In genomic region chr2:145674496-145675141, GRCm38 (mm10) we compare ENCODE assay signal across 8 mouse cellular contexts. TPM values are rescaled to one million over a fixed set of nuclear protein-coding genes. Genes with fewer than 3 reads are reported as not detected.
DNase-seq lines count a peak whose midpoint lies in the region; ATAC-seq lines count a peak whose summit lies in the region.

No protein-coding gene starts in this region.

- peaks cover 3% of the 10 kb centered on the region; the same call in 1 of the 2 replicates for H3K36me3 ChIP-seq in kidney, embryonic 15.5 days
- H3K36me3 ChIP-seq in hindbrain, embryonic 14.5 days (replicated peaks; ENCODE audit: control insufficient read depth, insufficient read depth) = no peaks in the 10 kb centered on the region
- no peaks in the 10 kb centered on the region for H3K36me3 ChIP-seq in midbrain, embryonic 15.5 days (replicated peaks)

- 2% methylated on average over 23 of the region's 23 CpGs for WGBS in kidney, embryonic 15.5 days
- WGBS in hindbrain, embryonic 14.5 days = 5% methylated on average over 22 of the region's 23 CpGs
- WGBS in midbrain, embryonic 15.5 days = 5% methylated on average over 23 of the region's 23 CpGs

- peak overlapping the region; percentile 67 for H3K9ac ChIP-seq in kidney, embryonic 15.5 days
- H3K9ac ChIP-seq in hindbrain, embryonic 14.5 days = peak overlapping the region; percentile 72
- peak overlapping the region; percentile 67 for H3K9ac ChIP-seq in midbrain, embryonic 15.5 days

- no peaks in the 10 kb centered on the region for H3K9me3 ChIP-seq in kidney, embryonic 15.5 days (replicated peaks)
- no peaks in the 10 kb centered on the region for H3K9me3 ChIP-seq in hindbrain, embryonic 14.5 days (ENCODE audit: control insufficient read depth, low read length)
- H3K9me3 ChIP-seq in midbrain, embryonic 15.5 days = no peaks in the 10 kb centered on the region

- H3K4me2 ChIP-seq in kidney, embryonic 15.5 days = peak overlapping the region; percentile 78
- peak overlapping the region; percentile 71 for H3K4me2 ChIP-seq in hindbrain, embryonic 14.5 days (replicated peaks)
- H3K4me2 ChIP-seq in midbrain, embryonic 15.5 days = peak overlapping the region; percentile 97

- H3K4me3 ChIP-seq in kidney, embryonic 15.5 days (replicated peaks) = peak overlapping the region; percentile 75
- peak overlapping the region; percentile 77 for H3K4me3 ChIP-seq in brown adipose tissue, adult 24 weeks (ENCODE audit: insufficient read depth, low read depth, low read length)
- H3K4me3 ChIP-seq in hindbrain, embryonic 14.5 days (replicated peaks; ENCODE audit: low read length) = peak overlapping the region; percentile 59
- H3K4me3 ChIP-seq in midbrain, embryonic 15.5 days = peak overlapping the region; percentile 73

- peaks cover 56% of the 10 kb centered on the region for H3K4me1 ChIP-seq in kidney, embryonic 15.5 days
- H3K4me1 ChIP-seq in brown adipose tissue, adult 24 weeks (ENCODE audit: control insufficient read depth, insufficient read depth, insufficient read length, low read length) = peaks cover 4% of the 10 kb centered on the region; the same call in 1 of the 2 replicates
- H3K4me1 ChIP-seq in hindbrain, embryonic 14.5 days (replicated peaks; ENCODE audit: control insufficient read depth, insufficient read depth, low read length) = peaks cover 11% of the 10 kb centered on the region
- peaks cover 28% of the 10 kb centered on the region for H3K4me1 ChIP-seq in midbrain, embryonic 15.5 days

- peak; percentile 49 for ATAC-seq in kidney, embryonic 15.5 days (replicated peaks; ENCODE audit: low FRiP score)
- no peak; the same call in 1 of the 2 replicates for ATAC-seq in hindbrain, embryonic 14.5 days (ENCODE audit: low FRiP score)
- ATAC-seq in midbrain, embryonic 15.5 days (replicated peaks) = peak; percentile 56
- no peak for ATAC-seq in granulocyte monocyte progenitor cell, adult 5-6 weeks (replicated peaks; ENCODE audit: poor library complexity, severe bottlenecking)

- peak overlapping the region; percentile 96 for H3K27ac ChIP-seq in kidney, embryonic 15.5 days
- H3K27ac ChIP-seq in brown adipose tissue, adult 24 weeks (replicated peaks; ENCODE audit: low read depth, low read length) = no peak overlapping the region
- H3K27ac ChIP-seq in hindbrain, embryonic 14.5 days = no peak overlapping the region
- 0 out of 2 replicates have a peak overlapping the region, but pooled peaks have one; percentile 9 for H3K27ac ChIP-seq in midbrain, embryonic 15.5 days

- H3K27me3 ChIP-seq in kidney, embryonic 15.5 days = no peaks in the 10 kb centered on the region
- H3K27me3 ChIP-seq in hindbrain, embryonic 14.5 days (ENCODE audit: control insufficient read depth, insufficient read depth, low read length) = no peaks in the 10 kb centered on the region
- H3K27me3 ChIP-seq in midbrain, embryonic 15.5 days (replicated peaks) = no peaks in the 10 kb centered on the region

- DNase-seq in kidney, postnatal 10 days = no peak
- DNase-seq in hindbrain, embryonic 14.5 days (ENCODE audit: low spot score) = peak; percentile 32
- DNase-seq in right cerebral cortex, adult 18-20 months = no peak
- no peak for DNase-seq in cerebellum, postnatal 36 days

RNA-seq across cellular contexts. Expression of gene Rin2, which starts 0.4 kb away (rescaled TPM):
- 32.1 and 33.0 TPM in 2 replicates for polyA plus RNA-seq in kidney, embryonic 15.5 days (2015; fragmentation: Nextera tagmentation; extraction: Ambion mirVana)
- polyA plus RNA-seq in brown adipose tissue, adult 24 weeks (2012; ENCODE audit: insufficient read depth, insufficient read length, missing spikeins) = 12.3 and 18.0 TPM in 2 replicates
- polyA plus RNA-seq in hindbrain, embryonic 14.5 days (2014; fragmentation: Nextera tagmentation; extraction: Ambion mirVana) = 14.8 and 17.1 TPM in 2 replicates
- 19.3 and 21.1 TPM in 2 replicates for polyA plus RNA-seq in midbrain, embryonic 15.5 days (2015; fragmentation: Nextera tagmentation; extraction: Ambion mirVana)
- 3.0 and 4.3 TPM in 2 replicates for total RNA-seq in granulocyte monocyte progenitor cell, adult 5-6 weeks (2014; fragmentation: Nextera tagmentation)
- total RNA-seq in granulocyte monocyte progenitor cell, adult 5-6 weeks (2017) = 2.8 and 7.3 TPM in 2 replicates

Comparison
In these comparisons a context has a peak if more than half of its experiments do, and no peak if none do; other contexts are left out.
1. ATAC-seq: peak in kidney, embryonic 15.5 days (single experiment) and midbrain, embryonic 15.5 days (single experiment); none in hindbrain, embryonic 14.5 days (single experiment) and granulocyte monocyte progenitor cell, adult 5-6 weeks (single experiment).
2. H3K27ac ChIP-seq: peak in kidney, embryonic 15.5 days (single experiment) and midbrain, embryonic 15.5 days (single experiment); none in brown adipose tissue, adult 24 weeks (single experiment) and hindbrain, embryonic 14.5 days (single experiment).
3. Peak in every context shown above with its lines, with median percentiles within 50 percentile points of each other: H3K4me2 ChIP-seq, H3K4me3 ChIP-seq and H3K9ac ChIP-seq.